Mouse (Mus musculus) heart, adult 2 months (tissue): ENCODE data around the gene Nusap1.

Experiments used
- CTCF ChIP-seq: fragments of 200-600 bp; IDR thresholded peaks from 2 replicates; pipeline ENCODE4 v1.8.1; 2022; ENCODE audit warnings: antibody characterized with exemption, mild to moderate bottlenecking, moderate library complexity
- EP300 ChIP-seq: fragments of 200-500 bp; IDR thresholded peaks from 2 replicates; pipeline ENCODE4 v1.6.1; 2011; ENCODE audit warnings: low read depth, low read length, control low read depth; ENCODE audit not compliant: insufficient read depth
- POLR2A ChIP-seq: fragments of 200-500 bp; IDR thresholded peaks from 2 replicates; pipeline ENCODE4 v1.6.1; 2011; ENCODE audit warnings: mild to moderate bottlenecking, low read depth, low read length, control low read depth; ENCODE audit not compliant: insufficient read depth

DNA sequence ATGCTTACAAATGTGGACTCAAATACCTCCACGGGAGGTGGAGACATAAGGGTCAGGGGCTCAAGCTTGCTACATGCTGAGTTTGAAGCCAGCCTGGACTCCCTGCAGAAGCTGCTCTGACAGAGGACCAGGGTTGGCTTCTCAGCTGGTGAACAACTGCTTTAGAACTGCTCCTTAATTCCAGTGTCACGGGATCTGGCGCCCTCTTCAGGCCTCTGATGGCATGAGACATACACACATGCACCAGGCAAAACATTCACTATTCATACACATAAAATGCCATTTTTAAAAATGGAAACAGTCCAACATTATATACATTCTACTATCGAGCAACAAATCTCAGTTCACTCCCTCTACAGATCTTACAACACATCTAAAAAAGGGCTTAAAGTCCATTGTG lies 30.7 kb upstream of the Nusap1 start:
- TF ChIP-seq CTCF: peak; percentile 89
- TF ChIP-seq POLR2A: no peak
- TF ChIP-seq EP300: peak; percentile 68; the same call in 1 of the 2 replicates
